Mouse (Mus musculus) MEL (cell line): ENCODE results near the gene Nphs2.

Experiments
- CTCF ChIP-seq, 3 experiments: IDR thresholded peaks in 2 of 3; conservative IDR thresholded peaks in 1 of 3; 2 replicates each; pipeline ENCODE4 v1.5.1; 2011 to 2012; ENCODE audit warnings: low read length in 3 of 3, low read depth in 2 of 3, mild to moderate bottlenecking in 2 of 3, improper control_type of control experiment in 1 of 3, inconsistent platforms in 1 of 3, mixed read lengths in 1 of 3, moderate library complexity in 1 of 3; ENCODE audit not compliant: control insufficient read depth in 1 of 3, insufficient read depth in 1 of 3, poor library complexity in 1 of 3, severe bottlenecking in 1 of 3
- ETS1 ChIP-seq: IDR thresholded peaks from 2 replicates; pipeline ENCODE4 v1.6.1; 2012; ENCODE audit warnings: low read depth, mild to moderate bottlenecking, inconsistent platforms, low read length, improper control_type of control experiment, moderate library complexity

DNA sequence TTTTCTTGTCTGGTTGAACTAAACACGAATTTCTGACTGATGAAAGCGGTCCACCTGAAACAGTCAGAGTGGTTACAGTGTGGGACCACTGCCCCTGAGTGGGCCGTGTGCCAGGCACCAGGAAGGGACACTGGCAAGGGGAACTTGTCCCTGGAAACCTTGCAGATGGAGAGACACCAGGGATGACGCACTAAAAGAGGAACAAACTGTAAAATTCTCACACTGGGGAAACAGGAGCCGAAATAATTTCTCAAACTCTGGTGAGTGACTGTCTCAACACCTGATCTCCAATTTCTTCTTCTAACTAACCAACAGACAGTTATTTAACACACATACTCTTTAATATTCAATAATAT lies 25.0 kb upstream of the Nphs2 start:
- TF ChIP-seq CTCF (IDR thresholded peaks at IDR 0.05 in 2 of 3, conservative IDR thresholded peaks at IDR 0.05 in 1 of 3; ENCODE audit: control insufficient read depth in 1 of 3, insufficient read depth in 1 of 3, low read depth in 2 of 3, low read length in 3 of 3, poor library complexity in 1 of 3, severe bottlenecking in 1 of 3) (no peak), ETS1 (no peak)
